Mouse (Mus musculus) ovary, adult 2 months (tissue): Measurements from ENCODE around the gene Zfp260. TPM values are rescaled to one million over a fixed set of nuclear protein-coding genes. Genes with fewer than 3 reads are reported as not detected.

Experiments
- polyA plus RNA-seq: library from polyadenylated mRNA; depleted of rRNA; stranded (reverse); fragments of >200 nt; gene quantifications from 2 replicates; pipeline ENCODE4 v1.2.3, GENCODE M21; 2012; rRNA removed

The Zfp260 gene
- 16.3 and 17.8 TPM in 2 replicates for polyA plus RNA-seq

DNA sequence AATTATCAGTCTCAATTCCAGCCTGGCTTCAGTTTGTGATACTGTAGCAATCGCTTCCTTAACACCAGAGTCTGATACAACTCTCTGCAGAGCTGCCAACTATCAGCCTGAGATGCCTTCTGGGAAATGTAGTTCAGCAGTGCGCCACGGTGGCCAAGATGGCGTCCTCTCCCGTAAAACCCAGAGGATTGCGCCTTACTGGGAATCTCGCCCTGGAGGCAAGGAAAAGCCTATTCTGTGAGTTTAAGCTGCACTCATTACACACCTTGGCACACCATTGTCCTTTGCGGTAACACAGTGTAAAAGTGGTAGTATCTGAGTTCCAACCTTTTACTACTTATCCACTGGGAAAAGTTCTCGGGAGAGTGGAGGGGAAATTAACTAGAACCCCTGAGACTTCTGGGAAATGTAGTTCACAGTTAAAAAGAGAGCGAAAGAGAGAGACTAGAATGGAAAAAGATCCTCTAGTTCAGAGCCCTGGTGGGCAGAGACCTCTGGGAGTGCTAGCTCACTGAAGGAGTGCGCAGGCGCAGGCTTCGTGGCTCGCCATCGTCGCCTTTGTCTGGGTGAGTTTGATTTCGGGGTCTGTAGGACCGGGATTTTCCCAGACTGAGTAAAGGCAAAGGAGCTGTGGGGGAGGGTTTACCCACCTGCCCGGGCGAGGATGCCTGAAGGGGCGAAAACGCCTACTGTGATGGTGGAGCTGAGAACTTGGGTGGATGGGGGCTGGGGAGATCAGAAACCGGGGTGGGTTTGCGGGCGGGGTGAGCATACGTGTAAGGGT lies at the start of gene Zfp260:
TSS of gene Zfp260 (plus strand) at position 132 of the 784 bp plus-strand sequence.

DNA sequence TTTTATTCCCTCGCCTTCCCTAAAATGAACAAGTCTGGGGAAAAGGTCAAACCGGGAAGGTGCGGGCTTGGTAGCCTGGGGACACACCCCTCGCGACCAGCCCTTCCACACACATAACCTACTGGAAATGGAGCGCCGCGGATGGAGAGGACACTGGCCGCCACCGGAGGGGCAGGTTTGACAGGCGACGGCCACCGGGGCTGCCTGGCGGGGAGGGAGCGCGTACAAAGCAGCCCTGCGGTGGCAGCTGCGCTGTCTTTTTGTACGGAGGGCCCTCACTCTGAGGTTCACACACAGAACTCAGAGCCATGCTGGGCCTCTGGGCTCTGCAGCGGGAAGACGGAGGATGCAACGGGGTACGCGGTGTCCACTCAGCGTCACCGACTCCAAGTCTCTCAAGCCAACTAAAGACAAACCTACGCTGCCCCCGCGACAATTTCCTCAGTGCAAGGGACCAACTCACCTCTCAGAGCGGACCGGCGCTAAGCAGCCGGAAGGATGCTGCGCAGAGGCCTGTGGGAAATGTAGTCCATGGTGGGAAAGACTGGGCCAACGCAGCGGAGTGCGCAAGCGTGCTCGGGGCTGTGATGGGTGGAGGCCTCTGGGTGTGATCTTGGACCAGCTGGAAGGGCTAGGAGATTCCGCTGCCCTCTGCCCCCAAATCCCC lies 43.6 kb upstream of the Zfp260 start, which contains the start of gene Zfp14:
TSS of gene Zfp14 (minus strand) at position 499 of the 667 bp plus-strand sequence.

DNA sequence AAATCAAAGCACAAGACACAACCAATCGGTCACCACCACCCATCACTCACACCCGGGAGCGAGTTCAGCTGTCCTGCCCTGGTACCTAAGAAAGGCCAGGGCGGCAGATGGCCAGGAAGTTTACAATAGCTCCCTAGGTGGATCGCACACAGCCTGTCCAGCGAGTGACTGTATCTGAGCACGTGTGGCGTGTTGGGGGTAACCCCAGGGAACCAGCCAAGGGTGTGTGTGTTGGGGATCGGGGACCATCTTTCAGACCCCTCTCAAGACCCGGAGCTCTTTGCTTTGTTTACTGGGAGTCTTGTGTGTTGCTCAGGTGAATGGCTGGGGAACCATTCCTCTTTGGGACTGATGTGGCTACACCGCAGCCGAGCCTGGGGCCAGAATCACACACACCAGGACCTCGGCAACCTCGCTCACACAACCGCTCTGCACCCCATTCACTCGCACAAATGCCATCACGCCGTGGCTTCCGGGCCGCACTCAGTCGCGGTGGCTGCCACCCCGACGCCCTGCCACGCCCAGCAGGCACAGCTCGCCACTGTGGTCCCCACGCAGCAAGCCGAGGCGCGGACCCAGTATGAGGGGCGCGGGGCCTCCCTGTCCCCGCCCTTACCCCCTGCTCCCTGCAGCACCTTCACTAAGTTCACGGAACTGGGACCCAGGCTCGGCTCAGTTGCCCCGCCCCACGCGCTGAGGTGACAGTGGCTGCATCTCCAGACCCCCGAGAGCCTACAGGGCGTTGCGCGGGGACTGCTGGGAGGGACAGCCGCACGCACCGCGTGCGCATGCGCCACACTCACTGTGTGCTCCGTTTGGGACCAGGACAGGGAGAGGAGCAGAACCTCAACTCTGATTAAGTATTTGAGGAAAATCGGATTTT lies 22.2 kb upstream of the Zfp260 start, which contains the start of gene Zfp82:
TSS of gene Zfp82 (minus strand) at position 755 of the 883 bp plus-strand sequence.

DNA sequence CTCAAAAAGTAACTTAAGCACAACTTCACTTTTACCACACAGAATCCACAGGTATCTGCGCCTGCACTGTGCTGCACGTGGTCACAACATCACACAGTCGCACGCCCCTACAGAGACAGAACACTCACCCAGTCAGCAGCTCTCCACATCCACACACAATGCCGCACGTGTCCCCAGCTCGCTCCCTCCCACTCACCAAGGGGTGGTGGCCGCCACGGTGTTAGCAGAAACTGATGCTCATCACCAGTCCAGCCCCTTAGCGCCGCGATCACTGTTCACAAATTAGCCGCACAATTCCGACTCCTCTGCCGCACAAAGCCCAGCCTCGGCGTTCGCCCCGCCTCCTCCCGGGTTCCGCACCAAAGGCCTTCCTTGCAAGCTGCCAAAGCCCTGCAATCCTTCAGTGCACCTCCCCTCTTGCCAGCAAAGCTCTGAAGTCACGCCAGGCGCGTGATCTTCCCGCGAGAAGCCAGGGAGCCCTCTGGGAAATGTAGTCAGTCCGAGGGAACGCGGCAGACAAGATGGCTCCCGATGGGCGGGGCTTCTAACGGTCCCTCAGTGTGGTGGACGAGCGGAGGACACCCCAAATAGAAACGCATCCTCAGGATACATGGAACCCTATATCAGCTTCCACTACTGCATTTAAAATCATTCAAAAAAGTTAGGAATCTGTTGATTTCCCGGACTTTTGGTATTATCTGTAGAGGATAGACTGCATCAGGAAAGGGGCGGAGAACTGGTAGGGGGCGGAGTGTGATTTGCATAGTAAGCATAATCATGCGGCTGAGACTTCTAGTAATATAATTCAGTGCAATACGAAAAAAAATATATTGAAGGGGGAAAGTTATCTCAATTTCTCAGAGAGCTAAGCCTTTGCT lies 4.2 kb upstream of the Zfp260 start, which contains the start of the genes Gm26920 and Zfp566:
TSS of gene Gm26920 (minus strand) at position 319 of the 878 bp plus-strand sequence.
TSS of gene Zfp566 (minus strand) at position 436 of the 878 bp plus-strand sequence.

GRCm38 (mm10) chr7:30121308-30122187 lies 27.0 kb downstream of the Zfp260 start, which contains the start of gene Zfp382:
TSS of gene Zfp382 (plus strand) at chr7:30121942.

Other genes with a start within 250 kb of the Zfp260 start
- 0.32 and 0.39 TPM in 2 replicates for gene Zfp940, start 241.1 kb upstream of the Zfp260 start, polyA plus RNA-seq
- 0.85 TPM in 2 replicates for gene Zfp420, start 234.8 kb upstream of the Zfp260 start, polyA plus RNA-seq
- gene Zfp27, start 188.2 kb upstream of the Zfp260 start, polyA plus RNA-seq, result 2.6 and 2.9 TPM in 2 replicates
- gene Zfp383, start 186.6 kb upstream of the Zfp260 start, polyA plus RNA-seq, result 1.2 and 1.7 TPM in 2 replicates
- 6.0 and 18.7 TPM in 2 replicates for gene Zfp74, start 140.7 kb upstream of the Zfp260 start, polyA plus RNA-seq
- 6.6 TPM in 2 replicates for gene Zfp568, start 110.8 kb upstream of the Zfp260 start, polyA plus RNA-seq
- gene Zfp14, start 43.4 kb upstream of the Zfp260 start, polyA plus RNA-seq, result 3.5 TPM in 2 replicates
- gene Zfp82, start 21.9 kb upstream of the Zfp260 start, polyA plus RNA-seq, result 0.25 and 0.52 TPM in 2 replicates
- gene Gm26920, start 4.4 kb upstream of the Zfp260 start, polyA plus RNA-seq, result 0.17 TPM in 1 of 2 replicates, not detected in the other
- 1.4 and 1.5 TPM in 2 replicates for gene Zfp566, start 4.2 kb upstream of the Zfp260 start, polyA plus RNA-seq
- 1.4 and 1.6 TPM in 2 replicates for gene Zfp382, start 27.2 kb downstream of the Zfp260 start, polyA plus RNA-seq
- gene Zfp146, start 75.0 kb downstream of the Zfp260 start, polyA plus RNA-seq, result 15.8 and 17.8 TPM in 2 replicates
- gene Cox7a1, start 89.4 kb downstream of the Zfp260 start, polyA plus RNA-seq, result 5.5 and 7.1 TPM in 2 replicates
- gene Capns1, start 104.0 kb downstream of the Zfp260 start, polyA plus RNA-seq, result 713 and 1,238 TPM in 2 replicates
- 136 and 192 TPM in 2 replicates for gene Polr2i, start 137.2 kb downstream of the Zfp260 start, polyA plus RNA-seq
- gene Tbcb, start 137.5 kb downstream of the Zfp260 start, polyA plus RNA-seq, result 61.2 and 66.3 TPM in 2 replicates
- gene Ovol3, start 140.9 kb downstream of the Zfp260 start, polyA plus RNA-seq, result not detected in 2 replicates
- gene Thap8, start 185.3 kb downstream of the Zfp260 start, polyA plus RNA-seq, result 0.30 and 0.32 TPM in 2 replicates
- 28.0 and 38.0 TPM in 2 replicates for gene Wdr62, start 185.6 kb downstream of the Zfp260 start, polyA plus RNA-seq
- gene Clip3, start 197.0 kb downstream of the Zfp260 start, polyA plus RNA-seq, result 34.0 and 48.6 TPM in 2 replicates
- 232 and 247 TPM in 2 replicates for gene Alkbh6, start 213.9 kb downstream of the Zfp260 start, polyA plus RNA-seq
- gene Syne4, start 220.0 kb downstream of the Zfp260 start, polyA plus RNA-seq, result 46.3 and 55.1 TPM in 2 replicates
- 1.1 and 1.9 TPM in 2 replicates for gene E130208F15Rik, start 227.0 kb downstream of the Zfp260 start, polyA plus RNA-seq
- gene Sdhaf1, start 229.1 kb downstream of the Zfp260 start, polyA plus RNA-seq, result 30.7 and 44.4 TPM in 2 replicates